Mouse (Mus musculus) hindbrain, embryonic 10.5 days (tissue): ENCODE measurements at regions not wholly inside any gene's neighbourhood (a gene's known extent, or its start where the extent isn't known, plus 50 kb on each side); places are given as distances from the start of the nearest gene placed in this dataset.

ENCODE experiments used
- DNase-seq: peaks from one replicate; pipeline ENCODE4 v3.0.0-alpha.2; 2017; ENCODE audit warnings: low spot score
- H3K27ac ChIP-seq: fragments of 300-500 bp; sonication (generic); 2 replicates; pipeline ENCODE4 v1.5.1; 2016; ENCODE audit warnings: mild to moderate bottlenecking, moderate library complexity
- H3K27me3 ChIP-seq: fragments of 300-500 bp; sonication (generic); 2 replicates; pipeline ENCODE4 v1.6.1; 2016; ENCODE audit warnings: mild to moderate bottlenecking; ENCODE audit not compliant: poor library complexity, insufficient read depth, severe bottlenecking
- H3K36me3 ChIP-seq: fragments of 300-500 bp; sonication (generic); 2 replicates; pipeline ENCODE4 v1.6.1; 2016; ENCODE audit warnings: mild to moderate bottlenecking, moderate library complexity
- H3K4me1 ChIP-seq: fragments of 300-500 bp; sonication (generic); replicated peaks from 2 replicates; pipeline ENCODE4 v1.6.1; 2016; ENCODE audit warnings: mild to moderate bottlenecking
- H3K4me3 ChIP-seq: fragments of 300-500 bp; sonication (generic); 2 replicates; pipeline ENCODE4 v1.5.1; 2016; ENCODE audit warnings: mild to moderate bottlenecking, moderate library complexity
- H3K9me3 ChIP-seq: fragments of 300-500 bp; sonication (generic); 2 replicates; pipeline ENCODE4 v1.6.1; 2016; ENCODE audit warnings: mild to moderate bottlenecking, moderate library complexity
- WGBS: fragments of 180-500 bp; shearing (Covaris S2); methylation state at CpG from one replicate; pipeline ENCODE4 v1.1.7; 2016; 5-methylcytosine and 5-hydroxymethylcytosine counted together

- peak; percentile 24 for DNase-seq
- WGBS = 55% methylated on average over 4 of the region's 4 CpGs
- H3K27me3 ChIP-seq = no peaks in the 10 kb centered on the region
- no peaks in the 10 kb centered on the region for H3K36me3 ChIP-seq
- H3K4me3 ChIP-seq = no peak overlapping the region
- H3K27ac ChIP-seq = peak overlapping the region; percentile 64
- H3K4me1 ChIP-seq = peaks cover 23% of the 10 kb centered on the region
- H3K9me3 ChIP-seq = no peaks in the 10 kb centered on the region
Measured at GRCm38 (mm10) chr10:118746719-118747395, 123.2 kb downstream of the Dyrk2 start.

- DNase-seq = no peak
- WGBS = 92% methylated on average over 1 of the region's 1 CpGs
- Histone ChIP-seq H3K4me3 (no peak overlapping the region), H3K4me1 (peaks cover 33% of the 10 kb centered on the region), H3K9me3 (no peaks in the 10 kb centered on the region), H3K36me3 (no peaks in the 10 kb centered on the region), H3K27ac (no peak overlapping the region), H3K27me3 (no peaks in the 10 kb centered on the region)
Measured at GRCm38 (mm10) chr10:118749039-118749438, 121.0 kb downstream of the Dyrk2 start.

GRCm38 (mm10) chr10:118749756-118750155 is 120.3 kb downstream of the Dyrk2 start:
- H3K4me1 ChIP-seq = peaks cover 33% of the 10 kb centered on the region
- H3K9me3 ChIP-seq = no peaks in the 10 kb centered on the region
- H3K4me3 ChIP-seq = no peak overlapping the region
- WGBS = 65% methylated on average over 6 of the region's 6 CpGs
- no peaks in the 10 kb centered on the region for H3K36me3 ChIP-seq
- DNase-seq = no peak
- no peak overlapping the region; the same call in 1 of the 2 replicates for H3K27ac ChIP-seq
- H3K27me3 ChIP-seq = no peaks in the 10 kb centered on the region

- Histone ChIP-seq H3K27ac (no peak overlapping the region), H3K27me3 (no peaks in the 10 kb centered on the region)
- 87% methylated on average over 2 of the region's 2 CpGs for WGBS
Measured at GRCm38 (mm10) chr10:118751110-118751509, 118.9 kb downstream of the Dyrk2 start.

GRCm38 (mm10) chr10:118753061-118753775 is 116.8 kb downstream of the Dyrk2 start:
- no peaks in the 10 kb centered on the region for H3K27me3 ChIP-seq
- 86% methylated on average over 5 of the region's 5 CpGs for WGBS
- H3K36me3 ChIP-seq = no peaks in the 10 kb centered on the region
- H3K4me3 ChIP-seq = no peak overlapping the region
- H3K9me3 ChIP-seq = no peaks in the 10 kb centered on the region
- peaks cover 20% of the 10 kb centered on the region; the same call in 1 of the 2 replicates for H3K4me1 ChIP-seq
- DNase-seq = no peak
- 0 out of 2 replicates have a peak overlapping the region, but pooled peaks have one; percentile 23 for H3K27ac ChIP-seq

More at GRCm38 (mm10) chr10:118751110-118751509, 118.9 kb downstream of the Dyrk2 start:
- DNase-seq = no peak
- Histone ChIP-seq H3K36me3 (no peaks in the 10 kb centered on the region), H3K4me3 (no peak overlapping the region), H3K4me1 (peaks cover 33% of the 10 kb centered on the region), H3K9me3 (no peaks in the 10 kb centered on the region)

- H3K9me3 ChIP-seq = no peaks in the 10 kb centered on the region
- no peak overlapping the region for H3K27ac ChIP-seq
- H3K36me3 ChIP-seq = no peaks in the 10 kb centered on the region
- H3K4me1 ChIP-seq = peaks cover 16% of the 10 kb centered on the region; the same call in 1 of the 2 replicates
- no peaks in the 10 kb centered on the region for H3K27me3 ChIP-seq
- no peak overlapping the region for H3K4me3 ChIP-seq
- DNase-seq = no peak
- WGBS = 89% methylated on average over 13 of the region's 13 CpGs
Measured at GRCm38 (mm10) chr10:118754791-118755190, 115.2 kb downstream of the Dyrk2 start.

GRCm38 (mm10) chr10:118758825-118759471 is 111.1 kb downstream of the Dyrk2 start:
- H3K27ac ChIP-seq = no peak overlapping the region
- no peaks in the 10 kb centered on the region for H3K27me3 ChIP-seq
- no peak overlapping the region for H3K4me3 ChIP-seq
- H3K9me3 ChIP-seq = no peaks in the 10 kb centered on the region
- no peak for DNase-seq
- 92% methylated on average over 18 of the region's 18 CpGs for WGBS
- no peaks in the 10 kb centered on the region for H3K36me3 ChIP-seq
- no peaks in the 10 kb centered on the region for H3K4me1 ChIP-seq

- Histone ChIP-seq H3K27me3 (no peaks in the 10 kb centered on the region), H3K9me3 (no peaks in the 10 kb centered on the region), H3K36me3 (no peaks in the 10 kb centered on the region), H3K27ac (no peak overlapping the region), H3K4me1 (no peaks in the 10 kb centered on the region), H3K4me3 (no peak overlapping the region)
- 71% methylated on average over 8 of the region's 8 CpGs for WGBS
- DNase-seq = no peak
Measured at GRCm38 (mm10) chr10:118760441-118760840, 109.6 kb downstream of the Dyrk2 start.

- no peaks in the 10 kb centered on the region for H3K27me3 ChIP-seq
- no peak overlapping the region for H3K4me3 ChIP-seq
- no peaks in the 10 kb centered on the region for H3K9me3 ChIP-seq
- H3K27ac ChIP-seq = no peak overlapping the region
- H3K36me3 ChIP-seq = no peaks in the 10 kb centered on the region
- WGBS = 86% methylated on average over 10 of the region's 10 CpGs
- DNase-seq = no peak
- H3K4me1 ChIP-seq = no peaks in the 10 kb centered on the region
Measured at GRCm38 (mm10) chr10:118761101-118761868, 108.7 kb downstream of the Dyrk2 start.

- WGBS = 93% methylated on average over 9 of the region's 9 CpGs
- Histone ChIP-seq H3K27ac (no peak overlapping the region), H3K27me3 (no peaks in the 10 kb centered on the region), H3K9me3 (no peaks in the 10 kb centered on the region), H3K4me1 (no peaks in the 10 kb centered on the region), H3K36me3 (no peaks in the 10 kb centered on the region), H3K4me3 (no peak overlapping the region)
- DNase-seq = no peak
Measured at GRCm38 (mm10) chr10:118765051-118765450, 105.0 kb downstream of the Dyrk2 start.

GRCm38 (mm10) chr10:118765544-118766441 is 104.2 kb downstream of the Dyrk2 start:
- WGBS = 69% methylated on average over 14 of the region's 14 CpGs
- Histone ChIP-seq H3K27me3 (no peaks in the 10 kb centered on the region), H3K9me3 (no peaks in the 10 kb centered on the region), H3K4me1 (no peaks in the 10 kb centered on the region), H3K4me3 (no peak overlapping the region), H3K27ac (no peak overlapping the region), H3K36me3 (no peaks in the 10 kb centered on the region)
- DNase-seq = no peak

GRCm38 (mm10) chr10:118766826-118767225 is 103.2 kb downstream of the Dyrk2 start:
- no peak for DNase-seq
- Histone ChIP-seq H3K9me3 (no peaks in the 10 kb centered on the region), H3K4me3 (no peak overlapping the region), H3K27me3 (no peaks in the 10 kb centered on the region), H3K4me1 (no peaks in the 10 kb centered on the region), H3K36me3 (no peaks in the 10 kb centered on the region), H3K27ac (no peak overlapping the region)
- 86% methylated on average over 7 of the region's 7 CpGs for WGBS
